Mouse (Mus musculus): Measurements from ENCODE around the gene Anpep. TPM values are rescaled to one million over a fixed set of nuclear protein-coding genes. Genes with fewer than 3 reads are reported as not detected.

The Anpep gene
- polyA plus RNA-seq, 1 experiment from 2014 or later, result 9.0 TPM

DNA sequence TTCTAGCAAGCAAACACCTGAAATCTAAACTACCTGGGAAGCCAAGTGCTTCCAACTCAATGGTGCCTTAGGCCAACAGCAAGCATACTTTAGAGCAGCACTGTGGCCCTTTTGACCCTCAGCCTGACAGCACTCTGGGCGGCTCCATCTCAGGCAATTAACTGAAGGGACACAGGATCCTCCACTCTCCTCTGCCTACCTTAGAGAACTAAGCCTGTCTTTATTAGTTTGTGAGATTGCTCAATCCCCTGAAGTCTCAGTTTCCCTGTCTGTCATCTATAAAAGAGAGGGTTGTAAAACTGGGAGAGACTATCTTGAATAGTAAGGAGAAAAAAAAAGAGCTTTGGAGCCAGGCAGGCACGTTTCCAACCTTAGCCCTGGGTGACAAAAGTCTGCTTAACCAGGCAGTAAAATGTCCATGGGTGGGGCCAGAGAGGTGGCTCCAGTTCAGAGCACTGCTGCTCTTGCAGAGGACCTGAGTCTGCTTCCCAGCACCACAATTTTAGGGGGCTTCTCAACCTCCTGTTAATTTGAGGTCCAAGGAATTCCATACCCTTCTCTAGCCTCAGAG is 17.7 kb upstream of the Anpep start:
- H3K27me3 ChIP-seq (ENCODE audit: control insufficient read depth, insufficient read depth, low read length), result no peaks in the 10 kb centered on the region
- H3K9me3 ChIP-seq (ENCODE audit: control insufficient read depth, low read length), result no peaks in the 10 kb centered on the region
- no peak overlapping the region for H3K4me3 ChIP-seq (ENCODE audit: control insufficient read depth in 1 of 2, insufficient read depth in 1 of 2, low read depth in 1 of 2, low read length in 2 of 2)
- WGBS, result 77% methylated on average over 2 of the region's 2 CpGs
- H3K4me2 ChIP-seq (ENCODE audit: low read length), result no peak overlapping the region
- H3K27ac ChIP-seq (replicated peaks in 1 of 2; ENCODE audit: control insufficient read depth in 1 of 2, insufficient read depth in 1 of 2, low read depth in 2 of 2, low read length in 2 of 2), result no peak overlapping the region
- H3K9ac ChIP-seq (ENCODE audit: low read length), result no peak overlapping the region
- ATAC-seq (ENCODE audit: insufficient number of reproducible peaks, insufficient read depth, low FRiP score, low read depth), result no peak
- no peaks in the 10 kb centered on the region for H3K4me1 ChIP-seq (ENCODE audit: control insufficient read depth in 2 of 2, insufficient read depth in 2 of 2, low read length in 2 of 2)
- peaks cover 14% of the 10 kb centered on the region for H3K36me3 ChIP-seq (ENCODE audit: control insufficient read depth, insufficient read depth, low read length)

DNA sequence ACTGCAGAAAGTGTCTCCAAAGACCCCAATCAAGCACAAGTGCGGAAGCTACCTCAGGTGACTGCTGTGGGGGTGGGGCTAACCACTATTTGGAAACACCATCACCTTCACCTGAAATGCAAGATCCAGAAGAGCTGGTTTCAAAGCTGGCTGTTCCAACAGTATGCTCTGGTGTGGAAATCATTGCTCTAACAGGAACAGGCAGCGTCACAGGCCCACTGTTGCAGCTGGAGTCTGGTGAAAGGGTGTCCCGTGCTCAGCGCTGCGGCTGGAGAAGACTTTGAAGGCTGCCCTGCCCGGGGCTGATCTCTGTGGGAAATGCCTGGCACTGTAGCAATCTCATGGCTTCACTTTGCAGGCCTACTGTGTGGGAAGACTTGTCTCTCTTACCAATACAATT is 12.5 kb upstream of the Anpep start:
- no peaks in the 10 kb centered on the region for H3K27me3 ChIP-seq (ENCODE audit: control insufficient read depth, insufficient read depth, low read length)
- 84% methylated on average over 6 of the region's 6 CpGs for WGBS
- no peak overlapping the region for H3K4me3 ChIP-seq (ENCODE audit: control insufficient read depth in 1 of 2, insufficient read depth in 1 of 2, low read depth in 1 of 2, low read length in 2 of 2)
- no peak overlapping the region for H3K4me2 ChIP-seq (ENCODE audit: low read length)
- no peak overlapping the region for H3K27ac ChIP-seq (replicated peaks in 1 of 2; ENCODE audit: control insufficient read depth in 1 of 2, insufficient read depth in 1 of 2, low read depth in 2 of 2, low read length in 2 of 2)
- no peaks in the 10 kb centered on the region for H3K36me3 ChIP-seq (ENCODE audit: control insufficient read depth, insufficient read depth, low read length)
- no peak overlapping the region for H3K9ac ChIP-seq (ENCODE audit: low read length)
- no peaks in the 10 kb centered on the region for H3K4me1 ChIP-seq (ENCODE audit: control insufficient read depth in 2 of 2, insufficient read depth in 2 of 2, low read length in 2 of 2)
- ATAC-seq (ENCODE audit: insufficient number of reproducible peaks, insufficient read depth, low FRiP score, low read depth), result no peak
- H3K9me3 ChIP-seq (ENCODE audit: control insufficient read depth, low read length), result no peaks in the 10 kb centered on the region

DNA sequence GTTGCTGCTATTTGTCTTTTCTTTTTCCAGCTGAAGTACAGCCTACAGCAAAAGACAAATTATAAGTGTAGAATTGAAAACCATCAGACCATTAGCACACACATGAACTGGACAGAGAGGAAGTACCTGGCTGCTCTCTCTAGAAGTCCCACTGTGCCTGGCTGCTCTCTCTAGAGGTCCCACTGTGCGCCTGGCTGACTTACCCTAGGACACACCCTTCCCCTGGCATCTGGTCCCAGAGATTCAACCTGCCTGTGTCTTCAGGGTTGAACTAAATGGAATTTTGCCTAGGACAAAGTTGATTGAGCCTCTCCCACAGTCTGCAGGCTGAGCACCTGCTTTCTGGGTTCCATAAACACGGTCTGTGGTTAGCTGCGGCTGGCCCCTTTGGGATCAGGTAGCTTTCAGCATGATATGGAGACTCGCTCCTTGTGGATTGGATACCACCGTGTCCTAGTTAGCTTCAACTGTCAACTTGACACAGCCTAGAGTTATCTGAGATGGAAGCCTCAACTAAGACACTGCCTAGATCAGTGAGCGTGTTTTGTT is 11.0 kb upstream of the Anpep start:
- no peak overlapping the region for H3K4me2 ChIP-seq (ENCODE audit: low read length)
- no peaks in the 10 kb centered on the region for H3K27me3 ChIP-seq (ENCODE audit: control insufficient read depth, insufficient read depth, low read length)
- H3K27ac ChIP-seq (replicated peaks in 1 of 2; ENCODE audit: control insufficient read depth in 1 of 2, insufficient read depth in 1 of 2, low read depth in 2 of 2, low read length in 2 of 2), result no peak overlapping the region
- WGBS, result 85% methylated on average over 6 of the region's 6 CpGs
- H3K9ac ChIP-seq (ENCODE audit: low read length), result no peak overlapping the region
- no peak for ATAC-seq (ENCODE audit: insufficient number of reproducible peaks, insufficient read depth, low FRiP score, low read depth)
- H3K36me3 ChIP-seq (ENCODE audit: control insufficient read depth, insufficient read depth, low read length), result no peaks in the 10 kb centered on the region
- H3K4me1 ChIP-seq (ENCODE audit: control insufficient read depth in 2 of 2, insufficient read depth in 2 of 2, low read length in 2 of 2), result no peaks in the 10 kb centered on the region
- no peaks in the 10 kb centered on the region for H3K9me3 ChIP-seq (ENCODE audit: control insufficient read depth, low read length)
- no peak overlapping the region for H3K4me3 ChIP-seq (ENCODE audit: control insufficient read depth in 1 of 2, insufficient read depth in 1 of 2, low read depth in 1 of 2, low read length in 2 of 2)

DNA sequence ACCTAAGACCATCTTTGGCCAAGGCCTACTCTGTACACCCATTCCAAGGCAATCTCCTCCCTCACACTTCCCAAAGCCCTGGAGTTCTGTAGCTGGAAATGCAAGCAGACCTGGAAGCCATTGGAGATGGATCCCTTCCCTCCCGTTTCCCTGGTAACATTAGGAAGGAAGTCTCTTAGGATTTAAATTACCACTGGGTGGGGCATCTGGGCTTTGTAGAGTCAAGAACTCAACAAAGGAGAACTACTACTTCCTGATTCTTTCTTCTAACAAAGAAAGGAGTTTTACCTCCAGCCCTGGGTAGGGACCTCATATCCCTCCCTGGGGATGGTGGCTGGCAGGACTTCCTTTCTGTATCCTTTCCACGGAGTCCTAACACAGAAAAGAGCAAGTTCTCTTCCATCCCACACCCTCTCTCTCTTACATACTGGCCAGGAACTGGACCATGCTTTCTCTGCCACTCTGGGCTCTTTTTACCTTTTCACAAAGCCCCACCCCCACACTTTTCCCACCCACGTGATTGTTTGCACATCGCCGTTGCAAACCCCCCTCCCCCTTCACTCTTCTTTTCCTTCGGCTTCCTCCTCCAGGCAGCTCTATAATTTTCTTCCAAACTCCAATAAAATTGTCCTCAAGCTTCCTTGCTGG is 8.3 kb upstream of the Anpep start:
- no peaks in the 10 kb centered on the region for H3K36me3 ChIP-seq (ENCODE audit: control insufficient read depth, insufficient read depth, low read length)
- H3K4me3 ChIP-seq (ENCODE audit: control insufficient read depth in 1 of 2, insufficient read depth in 1 of 2, low read depth in 1 of 2, low read length in 2 of 2), result no peak overlapping the region
- no peak overlapping the region for H3K4me2 ChIP-seq (ENCODE audit: low read length)
- H3K9ac ChIP-seq (ENCODE audit: low read length), result no peak overlapping the region
- H3K27ac ChIP-seq (replicated peaks in 1 of 2; ENCODE audit: control insufficient read depth in 1 of 2, insufficient read depth in 1 of 2, low read depth in 2 of 2, low read length in 2 of 2), result no peak overlapping the region
- 61% methylated on average over 6 of the region's 6 CpGs for WGBS
- H3K9me3 ChIP-seq (ENCODE audit: control insufficient read depth, low read length), result no peaks in the 10 kb centered on the region
- ATAC-seq (ENCODE audit: insufficient number of reproducible peaks, insufficient read depth, low FRiP score, low read depth), result no peak
- H3K4me1 ChIP-seq (ENCODE audit: control insufficient read depth in 2 of 2, insufficient read depth in 2 of 2, low read length in 2 of 2), result no peaks in the 10 kb centered on the region
- no peaks in the 10 kb centered on the region for H3K27me3 ChIP-seq (ENCODE audit: control insufficient read depth, insufficient read depth, low read length)

DNA sequence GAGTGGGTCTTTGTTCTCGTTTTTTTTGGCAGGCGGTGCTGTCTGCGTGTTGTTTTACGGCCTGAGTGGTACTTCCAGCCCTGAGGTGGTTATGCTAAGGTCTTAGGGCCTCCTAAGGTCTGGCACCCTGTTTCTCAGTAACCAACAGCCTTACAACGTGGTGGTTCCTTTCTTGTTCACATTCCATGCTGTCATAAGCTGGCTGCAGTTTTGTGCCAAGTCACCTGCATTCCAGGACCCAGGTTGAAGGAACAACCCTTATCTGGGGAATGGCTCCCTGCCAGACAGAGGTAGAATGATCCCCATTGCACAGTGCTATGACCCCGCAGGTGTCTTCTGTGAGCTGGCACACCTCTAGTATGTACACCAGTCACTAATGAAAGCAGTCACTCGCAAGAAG is 7.6 kb upstream of the Anpep start:
- 76% methylated on average over 7 of the region's 7 CpGs for WGBS
- H3K4me2 ChIP-seq (ENCODE audit: low read length), result no peak overlapping the region
- no peaks in the 10 kb centered on the region for H3K9me3 ChIP-seq (ENCODE audit: control insufficient read depth, low read length)
- H3K4me3 ChIP-seq (ENCODE audit: control insufficient read depth in 1 of 2, insufficient read depth in 1 of 2, low read depth in 1 of 2, low read length in 2 of 2), result no peak overlapping the region
- no peaks in the 10 kb centered on the region for H3K27me3 ChIP-seq (ENCODE audit: control insufficient read depth, insufficient read depth, low read length)
- H3K4me1 ChIP-seq (ENCODE audit: control insufficient read depth in 2 of 2, insufficient read depth in 2 of 2, low read length in 2 of 2), result no peaks in the 10 kb centered on the region
- H3K36me3 ChIP-seq (ENCODE audit: control insufficient read depth, insufficient read depth, low read length), result no peaks in the 10 kb centered on the region
- H3K9ac ChIP-seq (ENCODE audit: low read length), result no peak overlapping the region
- H3K27ac ChIP-seq (replicated peaks in 1 of 2; ENCODE audit: control insufficient read depth in 1 of 2, insufficient read depth in 1 of 2, low read depth in 2 of 2, low read length in 2 of 2), result no peak overlapping the region
- no peak for ATAC-seq (ENCODE audit: insufficient number of reproducible peaks, insufficient read depth, low FRiP score, low read depth)

DNA sequence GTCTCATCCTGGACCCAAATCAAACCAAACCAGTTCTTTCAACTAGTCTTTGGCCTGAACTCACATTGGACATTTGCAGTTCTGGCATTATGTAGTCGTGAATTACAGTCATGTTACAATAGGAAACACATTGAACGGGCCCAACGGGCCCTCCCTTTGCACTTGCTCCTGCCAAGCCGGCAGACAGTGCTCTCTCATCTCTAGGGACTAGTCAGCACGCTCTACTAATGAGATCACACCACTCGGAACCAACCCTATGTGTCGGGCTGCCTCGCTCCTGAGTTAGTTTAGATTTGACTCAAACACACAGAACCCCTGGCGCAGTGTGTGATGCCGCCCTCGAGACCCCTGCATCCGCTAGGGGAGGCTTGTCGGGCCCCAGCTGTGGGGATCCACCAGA is 7.0 kb upstream of the Anpep start:
- Histone ChIP-seq H3K36me3 (ENCODE audit: control insufficient read depth, insufficient read depth, low read length) (no peaks in the 10 kb centered on the region), H3K9ac (ENCODE audit: low read length) (no peak overlapping the region), H3K4me1 (ENCODE audit: control insufficient read depth in 2 of 2, insufficient read depth in 2 of 2, low read length in 2 of 2) (no peaks in the 10 kb centered on the region), H3K27me3 (ENCODE audit: control insufficient read depth, insufficient read depth, low read length) (no peaks in the 10 kb centered on the region), H3K9me3 (ENCODE audit: control insufficient read depth, low read length) (no peaks in the 10 kb centered on the region), H3K4me3 (ENCODE audit: control insufficient read depth in 1 of 2, insufficient read depth in 1 of 2, low read depth in 1 of 2, low read length in 2 of 2) (no peak overlapping the region), H3K4me2 (ENCODE audit: low read length) (no peak overlapping the region), H3K27ac (replicated peaks in 1 of 2; ENCODE audit: control insufficient read depth in 1 of 2, insufficient read depth in 1 of 2, low read depth in 2 of 2, low read length in 2 of 2) (no peak overlapping the region)
- 81% methylated on average over 13 of the region's 13 CpGs for WGBS
- ATAC-seq (ENCODE audit: insufficient number of reproducible peaks, insufficient read depth, low FRiP score, low read depth), result no peak

DNA sequence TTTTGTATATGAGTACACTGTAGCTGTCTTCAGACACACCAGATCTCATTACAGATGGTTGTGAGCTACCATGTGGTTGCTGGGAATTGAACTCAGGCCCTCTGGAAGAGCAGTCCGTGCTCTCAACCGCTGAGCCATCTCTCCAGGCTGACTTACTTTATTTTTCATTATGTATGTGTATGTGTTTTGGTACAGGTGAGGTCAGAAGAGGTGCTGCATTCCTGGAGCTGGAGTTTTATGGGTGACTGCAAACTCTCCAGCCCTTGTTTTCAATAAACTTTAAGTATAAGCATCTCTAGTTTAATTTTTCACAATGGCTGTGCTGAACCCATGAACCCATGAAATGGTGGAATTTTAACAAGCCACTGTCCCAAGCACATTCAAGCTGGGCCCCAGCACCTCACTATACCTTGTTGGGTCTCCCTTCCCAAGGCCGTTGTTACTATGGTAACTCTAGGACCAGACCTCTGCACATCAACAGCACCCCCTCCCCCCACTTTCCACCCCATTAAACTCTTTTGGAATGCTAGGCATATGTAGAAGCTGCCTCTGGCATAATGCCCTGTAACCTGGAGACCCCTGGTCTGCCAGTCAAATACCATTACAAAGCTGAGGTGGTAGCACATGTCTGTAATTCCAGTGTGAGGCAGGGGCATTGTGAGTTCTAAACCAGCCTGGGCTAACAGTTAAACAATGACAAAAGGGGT is 5.6 kb upstream of the Anpep start:
- WGBS, result 88% methylated on average over 3 of the region's 3 CpGs
- no peaks in the 10 kb centered on the region for H3K36me3 ChIP-seq (ENCODE audit: control insufficient read depth, insufficient read depth, low read length)
- no peaks in the 10 kb centered on the region for H3K9me3 ChIP-seq (ENCODE audit: control insufficient read depth, low read length)
- no peak overlapping the region for H3K4me2 ChIP-seq (ENCODE audit: low read length)
- no peak for ATAC-seq (ENCODE audit: insufficient number of reproducible peaks, insufficient read depth, low FRiP score, low read depth)
- no peak overlapping the region for H3K4me3 ChIP-seq (ENCODE audit: control insufficient read depth in 1 of 2, insufficient read depth in 1 of 2, low read depth in 1 of 2, low read length in 2 of 2)
- no peak overlapping the region for H3K9ac ChIP-seq (ENCODE audit: low read length)
- no peak overlapping the region for H3K27ac ChIP-seq (replicated peaks in 1 of 2; ENCODE audit: control insufficient read depth in 1 of 2, insufficient read depth in 1 of 2, low read depth in 2 of 2, low read length in 2 of 2)
- H3K27me3 ChIP-seq (ENCODE audit: control insufficient read depth, insufficient read depth, low read length), result no peaks in the 10 kb centered on the region
- no peaks in the 10 kb centered on the region for H3K4me1 ChIP-seq (ENCODE audit: control insufficient read depth in 2 of 2, insufficient read depth in 2 of 2, low read length in 2 of 2)
